Mouse (Mus musculus) C2C12 (cell line): ENCODE data around the gene Herc2.

Experiments used
- CEBPB ChIP-seq: IDR thresholded peaks from one replicate; pipeline ENCODE4 v1.6.1; 2011; ENCODE audit warnings: low read depth, mild to moderate bottlenecking, control low read depth, moderate library complexity
- CTCF ChIP-seq: IDR thresholded peaks from one replicate; pipeline ENCODE4 v1.5.1; 2011; ENCODE audit not compliant: control insufficient read depth, insufficient read depth, insufficient read length
- MAX ChIP-seq: IDR thresholded peaks from one replicate; pipeline ENCODE4 v1.6.1; 2011; ENCODE audit warnings: mild to moderate bottlenecking, control low read depth
- MYOD1 ChIP-seq: IDR thresholded peaks from one replicate; pipeline ENCODE4 v1.6.1; 2011; ENCODE audit warnings: low read depth; ENCODE audit not compliant: control insufficient read depth, insufficient read length
- MYOG ChIP-seq: IDR thresholded peaks from one replicate; pipeline ENCODE4 v1.6.1; 2011; ENCODE audit not compliant: control insufficient read depth, insufficient read length; ENCODE audit errors: extremely low read depth
- USF1 ChIP-seq: IDR thresholded peaks from one replicate; pipeline ENCODE4 v1.6.1; 2011; ENCODE audit warnings: low read depth, mild to moderate bottlenecking, control low read depth, moderate library complexity

GRCm38 (mm10) chr7:56120968-56121367, 71.0 kb downstream of the Herc2 start:
- TF ChIP-seq CTCF (no peak), USF1 (no peak), MAX (no peak), CEBPB (no peak), MYOG (no peak), MYOD1 (no peak)
